Mouse (Mus musculus) heart, embryonic 14.5 days (tissue): Measurements from ENCODE around the gene Tm4sf20. TPM values are rescaled to one million over a fixed set of nuclear protein-coding genes. Genes with fewer than 3 reads are reported as not detected.

ENCODE experiments used
- ATAC-seq: fragments of 200-750 bp; cut with Nextera tagmentation; 2 replicates; pipeline ENCODE4 v1.8.0; 2017; ENCODE audit warnings: low read depth, moderate TSS enrichment; ENCODE audit not compliant: insufficient number of reproducible peaks, insufficient read depth, low FRiP score
- H3K27ac ChIP-seq, 2 experiments: fragments of 200-500 bp in 1 of 2; fragments of 300-500 bp in 1 of 2; sonication (generic) in 1 of 2; replicated peaks in 1 of 2; 2 replicates each; pipeline ENCODE4 v1.5.1; 2012 to 2014; ENCODE audit warnings: low read depth in 2 of 2, low read length in 2 of 2, control low read depth in 1 of 2, mild to moderate bottlenecking in 1 of 2, mixed read lengths in 1 of 2; ENCODE audit not compliant: control insufficient read depth in 1 of 2, insufficient read depth in 1 of 2
- H3K27me3 ChIP-seq: fragments of 300-500 bp; sonication (generic); 2 replicates; pipeline ENCODE4 v1.6.1; 2014; ENCODE audit warnings: mild to moderate bottlenecking, low read length, control low read depth; ENCODE audit not compliant: control insufficient read depth, insufficient read depth
- H3K36me3 ChIP-seq: fragments of 300-500 bp; sonication (generic); 2 replicates; pipeline ENCODE4 v1.6.1; 2014; ENCODE audit warnings: mild to moderate bottlenecking, control low read depth, low read length, mixed read lengths; ENCODE audit not compliant: control insufficient read depth, insufficient read depth
- H3K4me1 ChIP-seq, 2 experiments: fragments of 200-500 bp in 1 of 2; fragments of 300-500 bp in 1 of 2; sonication (generic) in 1 of 2; 2 replicates each; pipeline ENCODE4 v1.6.1; 2012 to 2014; ENCODE audit warnings: low read length in 2 of 2, control low read depth in 1 of 2, mixed read lengths in 1 of 2; ENCODE audit not compliant: control insufficient read depth in 2 of 2, insufficient read depth in 2 of 2
- H3K4me2 ChIP-seq: fragments of 300-500 bp; sonication (generic); 2 replicates; pipeline ENCODE4 v1.6.1; 2014; ENCODE audit warnings: mild to moderate bottlenecking, low read length
- H3K4me3 ChIP-seq, 2 experiments: fragments of 200-500 bp in 1 of 2; fragments of 300-500 bp in 1 of 2; sonication (generic) in 1 of 2; 2 replicates each; pipeline ENCODE4 v1.5.1; 2012 to 2014; ENCODE audit warnings: low read length in 2 of 2, mild to moderate bottlenecking in 2 of 2, control low read depth in 1 of 2, low read depth in 1 of 2, moderate library complexity in 1 of 2; ENCODE audit not compliant: control insufficient read depth in 1 of 2, insufficient read depth in 1 of 2
- H3K9ac ChIP-seq: fragments of 300-500 bp; sonication (generic); 2 replicates; pipeline ENCODE4 v1.6.1; 2014; ENCODE audit warnings: mild to moderate bottlenecking, low read length
- H3K9me3 ChIP-seq: fragments of 300-500 bp; sonication (generic); 2 replicates; pipeline ENCODE4 v1.6.1; 2016; ENCODE audit warnings: low read length, control low read depth; ENCODE audit not compliant: control insufficient read depth
- WGBS: fragments of 180-500 bp; shearing (Covaris S2); extraction: QIAGEN DNeasy Blood & Tissue Kit; methylation state at CpG from one replicate; pipeline ENCODE4 v1.1.7; 2014; 5-methylcytosine and 5-hydroxymethylcytosine counted together
- polyA plus RNA-seq: library from polyadenylated mRNA; unstranded; fragments of >200 nt; fragmentation: Nextera tagmentation; extraction: Ambion mirVana; gene quantifications from 2 replicates; pipeline ENCODE4 v1.2.1, GENCODE M21; 2014

Gene Tm4sf20
- polyA plus RNA-seq, 1 experiment from 2014 or later, result not detected

GRCm38 (mm10) chr1:82793986-82794385, 25.7 kb upstream of the Tm4sf20 start:
- Histone ChIP-seq H3K9me3 (no peaks in the 10 kb centered on the region), H3K27me3 (no peaks in the 10 kb centered on the region), H3K4me1 (peaks cover 3 to 6% of the 10 kb centered on the region in 2 experiments; a peak in 2 of 4 replicates), H3K36me3 (no peaks in the 10 kb centered on the region), H3K27ac (no peak overlapping the region), H3K9ac (no peak overlapping the region), H3K4me2 (no peak overlapping the region), H3K4me3 (no peak overlapping the region)
- 57% methylated on average over 4 of the region's 4 CpGs for WGBS
- ATAC-seq, result no peak

- Histone ChIP-seq H3K4me2 (no peak overlapping the region), H3K27me3 (no peaks in the 10 kb centered on the region), H3K4me1 (peaks cover 3 to 6% of the 10 kb centered on the region in 2 experiments; a peak in 2 of 4 replicates), H3K36me3 (no peaks in the 10 kb centered on the region), H3K4me3 (no peak overlapping the region), H3K9me3 (no peaks in the 10 kb centered on the region), H3K9ac (no peak overlapping the region), H3K27ac (no peak overlapping the region)
- 81% methylated on average over 3 of the region's 3 CpGs for WGBS
- no peak for ATAC-seq
Observed at GRCm38 (mm10) chr1:82793110-82793509, 24.8 kb upstream of the Tm4sf20 start.

- H3K36me3 ChIP-seq, result no peaks in the 10 kb centered on the region
- 89% methylated on average over 6 of the region's 6 CpGs for WGBS
- no peak overlapping the region for H3K9ac ChIP-seq
- no peak for ATAC-seq
- H3K27me3 ChIP-seq, result no peaks in the 10 kb centered on the region
- no peak overlapping the region for H3K4me3 ChIP-seq
- H3K4me1 ChIP-seq, result peaks cover 9 to 12% of the 10 kb centered on the region in 2 experiments
- no peak overlapping the region for H3K4me2 ChIP-seq
- no peaks in the 10 kb centered on the region for H3K9me3 ChIP-seq
- no peak overlapping the region for H3K27ac ChIP-seq
Observed at GRCm38 (mm10) chr1:82792238-82792637, 24.0 kb upstream of the Tm4sf20 start.

- Histone ChIP-seq H3K9me3 (no peaks in the 10 kb centered on the region), H3K27ac (no peak overlapping the region), H3K4me3 (no peak overlapping the region), H3K9ac (no peak overlapping the region), H3K27me3 (no peaks in the 10 kb centered on the region), H3K4me2 (no peak overlapping the region), H3K36me3 (no peaks in the 10 kb centered on the region), H3K4me1 (peaks cover 7 to 12% of the 10 kb centered on the region in 2 experiments)
- ATAC-seq, result no peak
- WGBS, result 66% methylated on average over 11 of the region's 11 CpGs
Observed at GRCm38 (mm10) chr1:82791105-82791504, 22.8 kb upstream of the Tm4sf20 start.

- H3K27ac ChIP-seq, result no peak overlapping the region
- no peak overlapping the region for H3K4me2 ChIP-seq
- no peak overlapping the region for H3K9ac ChIP-seq
- H3K4me1 ChIP-seq, result peaks cover 6 to 7% of the 10 kb centered on the region in 2 experiments; a peak in 3 of 4 replicates
- 64% methylated on average over 7 of the region's 7 CpGs for WGBS
- no peak overlapping the region for H3K4me3 ChIP-seq
- H3K9me3 ChIP-seq, result no peaks in the 10 kb centered on the region
- H3K27me3 ChIP-seq, result no peaks in the 10 kb centered on the region
- no peak for ATAC-seq
- no peaks in the 10 kb centered on the region for H3K36me3 ChIP-seq
Observed at GRCm38 (mm10) chr1:82788070-82788469, 19.8 kb upstream of the Tm4sf20 start.

- H3K4me3 ChIP-seq, result no peak overlapping the region
- no peaks in the 10 kb centered on the region for H3K36me3 ChIP-seq
- 0% methylated on average over 2 of the region's 2 CpGs for WGBS
- no peak overlapping the region for H3K27ac ChIP-seq
- no peaks in the 10 kb centered on the region for H3K27me3 ChIP-seq
- peaks cover 6 to 7% of the 10 kb centered on the region in 2 experiments; a peak in 3 of 4 replicates for H3K4me1 ChIP-seq
- H3K9ac ChIP-seq, result no peak overlapping the region
- ATAC-seq, result peak; percentile 86
- no peak overlapping the region for H3K4me2 ChIP-seq
- H3K9me3 ChIP-seq, result no peaks in the 10 kb centered on the region
Observed at GRCm38 (mm10) chr1:82787414-82787813, 19.2 kb upstream of the Tm4sf20 start.

GRCm38 (mm10) chr1:82785546-82785945, 17.3 kb upstream of the Tm4sf20 start:
- H3K27ac ChIP-seq, result no peak overlapping the region
- no peak overlapping the region for H3K9ac ChIP-seq
- peaks cover 6 to 7% of the 10 kb centered on the region in 2 experiments; a peak in 3 of 4 replicates for H3K4me1 ChIP-seq
- H3K36me3 ChIP-seq, result no peaks in the 10 kb centered on the region
- no peaks in the 10 kb centered on the region for H3K9me3 ChIP-seq
- no peaks in the 10 kb centered on the region for H3K27me3 ChIP-seq
- no peak for ATAC-seq
- H3K4me3 ChIP-seq, result no peak overlapping the region
- 47% methylated on average over 6 of the region's 6 CpGs for WGBS
- no peak overlapping the region for H3K4me2 ChIP-seq

GRCm38 (mm10) chr1:82783559-82783958, 15.3 kb upstream of the Tm4sf20 start:
- Histone ChIP-seq H3K27ac (no peak overlapping the region), H3K9me3 (no peaks in the 10 kb centered on the region), H3K9ac (no peak overlapping the region), H3K4me3 (no peak overlapping the region), H3K4me1 (peaks cover 6 to 7% of the 10 kb centered on the region in 2 experiments; a peak in 3 of 4 replicates), H3K36me3 (no peaks in the 10 kb centered on the region), H3K4me2 (no peak overlapping the region), H3K27me3 (no peaks in the 10 kb centered on the region)
- 66% methylated on average over 3 of the region's 3 CpGs for WGBS
- ATAC-seq, result no peak
